Mouse (Mus musculus) MEL (cell line): ENCODE data around the gene Hbq1b. TPM values are rescaled to one million over a fixed set of nuclear protein-coding genes. Genes with fewer than 3 reads are reported as not detected.

Experiments
- DNase-seq: peaks from one replicate; pipeline ENCODE4 v3.0.0; 2011; ENCODE audit warnings: low read depth, low spot score
- H3K27ac ChIP-seq: 2 replicates; pipeline ENCODE4 v1.5.1; 2012; ENCODE audit warnings: low read depth, mild to moderate bottlenecking, control low read depth, low read length, moderate library complexity; ENCODE audit not compliant: control insufficient read depth
- H3K27me3 ChIP-seq, 2 experiments: fragments of 150-350 bp in 1 of 2; sonication (generic) in 1 of 2; 2 replicates each; pipeline ENCODE4 v1.6.1; 2012; ENCODE audit warnings: low read length in 2 of 2, mild to moderate bottlenecking in 2 of 2, improper control_type of control experiment in 1 of 2, moderate library complexity in 1 of 2; ENCODE audit not compliant: insufficient read depth in 2 of 2, control insufficient read depth in 1 of 2
- H3K36me3 ChIP-seq, 2 experiments: 2 replicates each; pipeline ENCODE4 v1.6.1; 2012 to 2014; ENCODE audit warnings: low read length in 2 of 2, improper control_type of control experiment in 1 of 2, inconsistent platforms in 1 of 2, mild to moderate bottlenecking in 1 of 2; ENCODE audit not compliant: insufficient read depth in 2 of 2, control insufficient read depth in 1 of 2
- H3K4me1 ChIP-seq, 2 experiments: fragments of 150-350 bp in 1 of 2; sonication (generic) in 1 of 2; 2 replicates each; pipeline ENCODE4 v1.6.1; 2012; ENCODE audit warnings: low read length in 2 of 2, improper control_type of control experiment in 1 of 2, mild to moderate bottlenecking in 1 of 2; ENCODE audit not compliant: insufficient read depth in 2 of 2, control insufficient read depth in 1 of 2
- H3K4me3 ChIP-seq, 2 experiments: fragments of 150-350 bp in 1 of 2; sonication (generic) in 1 of 2; 2 replicates each; pipeline ENCODE4 v1.5.1; 2012; ENCODE audit warnings: low read depth in 2 of 2, low read length in 2 of 2, mild to moderate bottlenecking in 2 of 2, moderate library complexity in 2 of 2, control low read depth in 1 of 2, improper control_type of control experiment in 1 of 2; ENCODE audit not compliant: control insufficient read depth in 1 of 2, insufficient read depth in 1 of 2
- H3K79me2 ChIP-seq: 2 replicates; pipeline ENCODE4 v1.6.1; 2012; ENCODE audit warnings: mild to moderate bottlenecking, low read length, moderate library complexity; ENCODE audit not compliant: control insufficient read depth, poor library complexity, insufficient read depth
- H3K9ac ChIP-seq: 2 replicates; pipeline ENCODE4 v1.6.1; 2012; ENCODE audit warnings: low read depth, mild to moderate bottlenecking, control low read depth, low read length, moderate library complexity; ENCODE audit not compliant: control insufficient read depth, poor library complexity, severe bottlenecking
- H3K9me3 ChIP-seq: fragments of 150-350 bp; sonication (generic); replicated peaks from 2 replicates; pipeline ENCODE4 v1.6.1; 2012; ENCODE audit warnings: mild to moderate bottlenecking, low read length, improper control_type of control experiment, moderate library complexity; ENCODE audit not compliant: insufficient read depth
- CHD1 ChIP-seq: IDR thresholded peaks from 2 replicates; pipeline ENCODE4 v1.6.1; 2012; ENCODE audit warnings: low read depth, mild to moderate bottlenecking, inconsistent platforms, low read length, improper control_type of control experiment
- CTCF ChIP-seq, 3 experiments: IDR thresholded peaks in 2 of 3; conservative IDR thresholded peaks in 1 of 3; 2 replicates each; pipeline ENCODE4 v1.5.1; 2011 to 2012; ENCODE audit warnings: low read length in 3 of 3, low read depth in 2 of 3, mild to moderate bottlenecking in 2 of 3, improper control_type of control experiment in 1 of 3, inconsistent platforms in 1 of 3, mixed read lengths in 1 of 3, moderate library complexity in 1 of 3; ENCODE audit not compliant: control insufficient read depth in 1 of 3, insufficient read depth in 1 of 3, poor library complexity in 1 of 3, severe bottlenecking in 1 of 3
- ELF1 ChIP-seq: IDR thresholded peaks from 2 replicates; pipeline ENCODE4 v1.6.1; 2014; ENCODE audit warnings: low read depth, mild to moderate bottlenecking, inconsistent platforms, low read length, improper control_type of control experiment, moderate library complexity
- EP300 ChIP-seq, 2 experiments: IDR thresholded peaks; 2 replicates each; pipeline ENCODE4 v1.6.1; 2011; ENCODE audit warnings: improper control_type of control experiment in 2 of 2, low read length in 2 of 2, low read depth in 1 of 2, mild to moderate bottlenecking in 1 of 2
- GABPA ChIP-seq: IDR thresholded peaks from 2 replicates; pipeline ENCODE4 v1.6.1; 2012; ENCODE audit warnings: low read depth, mild to moderate bottlenecking, inconsistent platforms, low read length, improper control_type of control experiment, moderate library complexity
- GATA1 ChIP-seq: IDR thresholded peaks from 2 replicates; pipeline ENCODE4 v1.6.1; 2011; ENCODE audit warnings: low read depth, low read length, improper control_type of control experiment
- KAT2A ChIP-seq: conservative IDR thresholded peaks from 2 replicates; pipeline ENCODE4 v1.6.1; 2012; ENCODE audit warnings: low read depth, low read length, improper control_type of control experiment, inconsistent platforms
- MAFK ChIP-seq: IDR thresholded peaks from 2 replicates; pipeline ENCODE4 v1.6.1; 2011; ENCODE audit warnings: low read depth, mild to moderate bottlenecking, low read length, improper control_type of control experiment, borderline replicate concordance
- MAX ChIP-seq: IDR thresholded peaks from 2 replicates; pipeline ENCODE4 v1.6.1; 2011; ENCODE audit warnings: low read length, improper control_type of control experiment
- MAZ ChIP-seq: IDR thresholded peaks from 2 replicates; pipeline ENCODE4 v1.6.1; 2012; ENCODE audit warnings: low read depth, mild to moderate bottlenecking, inconsistent platforms, low read length, improper control_type of control experiment
- MEF2A ChIP-seq: IDR thresholded peaks from 2 replicates; pipeline ENCODE4 v1.6.1; 2014; ENCODE audit warnings: low read depth, mild to moderate bottlenecking, inconsistent platforms, low read length, improper control_type of control experiment; ENCODE audit not compliant: poor library complexity, insufficient replicate concordance, severe bottlenecking; ENCODE audit errors: extremely low read depth
- MYB ChIP-seq: IDR thresholded peaks from 2 replicates; pipeline ENCODE4 v1.6.1; 2011; ENCODE audit warnings: mild to moderate bottlenecking, low read depth, low read length, improper control_type of control experiment
- NRF1 ChIP-seq: IDR thresholded peaks from 2 replicates; pipeline ENCODE4 v1.6.1; 2014; ENCODE audit warnings: low read depth, mild to moderate bottlenecking, inconsistent platforms, low read length, improper control_type of control experiment, moderate library complexity; ENCODE audit not compliant: poor library complexity, insufficient read depth, severe bottlenecking
- POLR2A ChIP-seq, 2 experiments: IDR thresholded peaks; 2 replicates each; pipeline ENCODE4 v1.6.1; 2011 to 2012; ENCODE audit warnings: low read length in 2 of 2, mild to moderate bottlenecking in 2 of 2, control low read depth in 1 of 2, improper control_type of control experiment in 1 of 2, low read depth in 1 of 2, moderate library complexity in 1 of 2; ENCODE audit not compliant: control insufficient read depth in 1 of 2, insufficient read depth in 1 of 2, poor library complexity in 1 of 2
- POLR2AphosphoS2 ChIP-seq: IDR thresholded peaks from 2 replicates; pipeline ENCODE4 v1.6.1; 2011; ENCODE audit warnings: low read length, improper control_type of control experiment
- POLR2AphosphoS5 ChIP-seq: IDR thresholded peaks from 2 replicates; pipeline ENCODE4 v1.6.1; 2012; ENCODE audit warnings: low read depth, borderline replicate concordance, mild to moderate bottlenecking, inconsistent platforms, low read length, moderate library complexity, mixed read lengths
- RAD21 ChIP-seq: IDR thresholded peaks from 2 replicates; pipeline ENCODE4 v1.6.1; 2011; ENCODE audit warnings: mild to moderate bottlenecking, low read depth, low read length, improper control_type of control experiment
- RCOR1 ChIP-seq: IDR thresholded peaks from 2 replicates; pipeline ENCODE4 v1.6.1; 2012; ENCODE audit warnings: low read depth, mild to moderate bottlenecking, inconsistent platforms, low read length, improper control_type of control experiment
- SIN3A ChIP-seq: IDR thresholded peaks from 2 replicates; pipeline ENCODE4 v1.6.1; 2012; ENCODE audit warnings: low read length, improper control_type of control experiment, inconsistent platforms
- SMC3 ChIP-seq: IDR thresholded peaks from 2 replicates; pipeline ENCODE4 v1.6.1; 2011; ENCODE audit warnings: low read depth, low read length, improper control_type of control experiment
- TBP ChIP-seq: IDR thresholded peaks from 2 replicates; pipeline ENCODE4 v1.8.0; 2011; ENCODE audit warnings: low read depth, low read length, improper control_type of control experiment
- UBTF ChIP-seq: IDR thresholded peaks from 2 replicates; pipeline ENCODE4 v1.6.1; 2012; ENCODE audit warnings: low read depth, mild to moderate bottlenecking, inconsistent platforms, low read length, improper control_type of control experiment, moderate library complexity, borderline replicate concordance; ENCODE audit not compliant: insufficient read depth
- USF1 ChIP-seq: IDR thresholded peaks from 2 replicates; pipeline ENCODE4 v1.6.1; 2014; ENCODE audit warnings: low read depth, mild to moderate bottlenecking, inconsistent platforms, low read length, improper control_type of control experiment, moderate library complexity
- USF2 ChIP-seq, 2 experiments: IDR thresholded peaks; 2 replicates each; pipeline ENCODE4 v1.6.1; 2011 to 2012; ENCODE audit warnings: improper control_type of control experiment in 2 of 2, low read length in 2 of 2, borderline replicate concordance in 1 of 2, inconsistent platforms in 1 of 2, low read depth in 1 of 2, mild to moderate bottlenecking in 1 of 2; ENCODE audit not compliant: insufficient read depth in 1 of 2
- ZC3H11A ChIP-seq: IDR thresholded peaks from 2 replicates; pipeline ENCODE4 v1.6.1; 2012; ENCODE audit warnings: low read depth, mild to moderate bottlenecking, inconsistent platforms, low read length, improper control_type of control experiment
- polyA plus RNA-seq, 2 experiments: library from polyadenylated mRNA; stranded (reverse) in 1 of 2; unstranded in 1 of 2; fragments of >175 nt in 1 of 2; fragments of >200 nt in 1 of 2; gene quantifications; 2 replicates each; pipeline versions ENCODE4 v1.2.1 to v1.2.4; 2012; ENCODE audit warnings: low replicate concordance in 2 of 2, low read depth in 1 of 2; ENCODE audit not compliant: insufficient read length in 2 of 2, insufficient read depth in 1 of 2, missing spikeins in 1 of 2
- total RNA-seq: library from RNA; depleted of rRNA; stranded (reverse); fragments of 300-350 nt; gene quantifications from 2 replicates; pipeline ENCODE4 v1.2.3, GENCODE M21; 2012

Gene Hbq1b
- total and polyA plus RNA-seq, 3 experiments, result 2.3 to 6.5 TPM; not detected in 1

- Histone ChIP-seq H3K4me3 (no peak overlapping the region), H3K27ac (no peak overlapping the region), H3K4me1 (no peaks in the 10 kb centered on the region), H3K9ac (no peak overlapping the region), H3K27me3 (no peaks in the 10 kb centered on the region; a peak in 1 of 4 replicates), H3K79me2 (no peaks in the 10 kb centered on the region)
- no peak for DNase-seq
- TF ChIP-seq USF1 (no peak), KAT2A (no peak), RAD21 (no peak), MAX (no peak), POLR2AphosphoS5 (no peak), POLR2AphosphoS2 (no peak), MAZ (no peak), ELF1 (no peak), TBP (no peak), MAFK (no peak), USF2 (IDR thresholded peaks at IDR 0.05; ENCODE audit: borderline replicate concordance in 1 of 2, insufficient read depth in 1 of 2, low read depth in 1 of 2, low read length in 2 of 2) (no peak), SIN3A (no peak), POLR2A (IDR thresholded peaks at IDR 0.05; ENCODE audit: control insufficient read depth in 1 of 2, insufficient read depth in 1 of 2, low read depth in 1 of 2, low read length in 2 of 2, poor library complexity in 1 of 2) (no peak), MYB (no peak), GABPA (no peak), EP300 (IDR thresholded peaks at IDR 0.05; ENCODE audit: low read depth in 1 of 2, low read length in 2 of 2) (no peak), ZC3H11A (no peak), UBTF (no peak), CHD1 (no peak), CTCF (IDR thresholded peaks at IDR 0.05 in 2 of 3, conservative IDR thresholded peaks at IDR 0.05 in 1 of 3; ENCODE audit: control insufficient read depth in 1 of 3, insufficient read depth in 1 of 3, low read depth in 2 of 3, low read length in 3 of 3, poor library complexity in 1 of 3, severe bottlenecking in 1 of 3) (no peak)
- TF ChIP-seq, all 39 proteins: peak for 0
- Histone ChIP-seq H3K9me3 (no peaks in the 10 kb centered on the region), H3K36me3 (no peaks in the 10 kb centered on the region)
These were observed 16.7 kb downstream of the Hbq1b start for GRCm38 (mm10) chr11:32303455-32303854.

GRCm38 (mm10) chr11:32307006-32307405 is 20.2 kb downstream of the Hbq1b start:
- Histone ChIP-seq H3K27me3 (no peaks in the 10 kb centered on the region; a peak in 1 of 4 replicates), H3K9ac (no peak overlapping the region), H3K27ac (no peak overlapping the region), H3K79me2 (no peaks in the 10 kb centered on the region), H3K36me3 (no peaks in the 10 kb centered on the region), H3K4me1 (no peaks in the 10 kb centered on the region; a peak in 1 of 4 replicates), H3K4me3 (no peak overlapping the region), H3K9me3 (no peaks in the 10 kb centered on the region)
- DNase-seq, result no peak
- TF ChIP-seq GATA1 (no peak), SMC3 (no peak), CHD1 (no peak), USF1 (no peak), NRF1 (no peak), RCOR1 (no peak), CTCF (IDR thresholded peaks at IDR 0.05 in 2 of 3, conservative IDR thresholded peaks at IDR 0.05 in 1 of 3; ENCODE audit: control insufficient read depth in 1 of 3, insufficient read depth in 1 of 3, low read depth in 2 of 3, low read length in 3 of 3, poor library complexity in 1 of 3, severe bottlenecking in 1 of 3) (no peak), ELF1 (no peak), MAZ (no peak), MEF2A (no peak), ZC3H11A (no peak)
